Mouse (Mus musculus) liver, embryonic 14.5 days (tissue): ENCODE data around the gene Gnb4. TPM values are rescaled to one million over a fixed set of nuclear protein-coding genes. Genes with fewer than 3 reads are reported as not detected.

Source experiments
- ATAC-seq: fragments of 200-750 bp; cut with Nextera tagmentation; 2 replicates; pipeline ENCODE4 v1.8.0; 2017; ENCODE audit warnings: moderate number of reproducible peaks, mild to moderate bottlenecking, moderate library complexity; ENCODE audit not compliant: insufficient read depth
- DNase-seq, 3 experiments: peaks; one replicate each; pipeline ENCODE4 v3.0.0-alpha.2; 2012 to 2013; ENCODE audit warnings: low read depth in 3 of 3, low spot score in 3 of 3
- H3K27ac ChIP-seq: fragments of 300-500 bp; sonication (generic); 2 replicates; pipeline ENCODE4 v1.5.1; 2014; ENCODE audit warnings: moderate library complexity, mild to moderate bottlenecking, control low read depth, inconsistent platforms
- H3K27me3 ChIP-seq: fragments of 300-500 bp; sonication (generic); 2 replicates; pipeline ENCODE4 v1.6.1; 2014; ENCODE audit warnings: mild to moderate bottlenecking, low read length, moderate library complexity; ENCODE audit not compliant: control insufficient read depth, insufficient read depth
- H3K36me3 ChIP-seq: fragments of 300-500 bp; sonication (generic); replicated peaks from 2 replicates; pipeline ENCODE4 v1.6.1; 2014; ENCODE audit warnings: low read depth; ENCODE audit not compliant: control insufficient read depth, insufficient read depth
- H3K4me1 ChIP-seq, 2 experiments: fragments of 200-500 bp in 1 of 2; fragments of 300-500 bp in 1 of 2; sonication (generic) in 1 of 2; replicated peaks; 2 replicates each; pipeline ENCODE4 v1.6.1; 2012 to 2014; ENCODE audit warnings: antibody characterized with exemption in 1 of 2, inconsistent platforms in 1 of 2, low read length in 1 of 2; ENCODE audit not compliant: control insufficient read depth in 2 of 2, insufficient read depth in 2 of 2
- H3K4me2 ChIP-seq: fragments of 300-500 bp; sonication (generic); 2 replicates; pipeline ENCODE4 v1.6.1; 2014; ENCODE audit warnings: low read depth, mild to moderate bottlenecking, control low read depth, moderate library complexity
- H3K4me3 ChIP-seq, 2 experiments: fragments of 200-500 bp in 1 of 2; fragments of 300-500 bp in 1 of 2; sonication (generic) in 1 of 2; 2 replicates each; pipeline ENCODE4 v1.5.1; 2012 to 2014; ENCODE audit warnings: low read depth in 2 of 2, low read length in 2 of 2, mild to moderate bottlenecking in 2 of 2, control low read depth in 1 of 2, inconsistent platforms in 1 of 2, moderate library complexity in 1 of 2; ENCODE audit not compliant: insufficient read depth in 1 of 2
- H3K9ac ChIP-seq: fragments of 300-500 bp; sonication (generic); replicated peaks from 2 replicates; pipeline ENCODE4 v1.6.1; 2014; ENCODE audit warnings: mild to moderate bottlenecking, control low read depth, moderate library complexity
- H3K9me3 ChIP-seq: fragments of 300-500 bp; sonication (generic); 2 replicates; pipeline ENCODE4 v1.6.1; 2016; ENCODE audit warnings: low read length, mixed read lengths; ENCODE audit not compliant: control insufficient read depth
- CTCF ChIP-seq: IDR thresholded peaks from 2 replicates; pipeline ENCODE4 v1.5.1; 2016; ENCODE audit warnings: antibody characterized with exemption, low read depth, control low read depth
- EP300 ChIP-seq: IDR thresholded peaks from 2 replicates; pipeline ENCODE4 v1.6.1; 2016; ENCODE audit warnings: antibody characterized with exemption, low read depth
- WGBS: fragments of 180-500 bp; shearing (Covaris S2); extraction: QIAGEN DNeasy Blood & Tissue Kit; methylation state at CpG from one replicate; pipeline ENCODE4 v1.1.7; 2014; ENCODE audit not compliant: insufficient replicate concordance; 5-methylcytosine and 5-hydroxymethylcytosine counted together
- polyA plus RNA-seq, 2 experiments: library from polyadenylated mRNA; depleted of rRNA in 1 of 2; stranded (reverse) in 1 of 2; unstranded in 1 of 2; fragments of >200 nt; fragmentation: Nextera tagmentation in 1 of 2; extraction: Ambion mirVana in 1 of 2; gene quantifications; 2 replicates each; pipeline versions ENCODE4 v1.2.1 to v1.2.3; 2012 to 2014

The Gnb4 gene
- polyA plus RNA-seq, 2 experiments: 4.1 to 6.9 TPM

DNA sequence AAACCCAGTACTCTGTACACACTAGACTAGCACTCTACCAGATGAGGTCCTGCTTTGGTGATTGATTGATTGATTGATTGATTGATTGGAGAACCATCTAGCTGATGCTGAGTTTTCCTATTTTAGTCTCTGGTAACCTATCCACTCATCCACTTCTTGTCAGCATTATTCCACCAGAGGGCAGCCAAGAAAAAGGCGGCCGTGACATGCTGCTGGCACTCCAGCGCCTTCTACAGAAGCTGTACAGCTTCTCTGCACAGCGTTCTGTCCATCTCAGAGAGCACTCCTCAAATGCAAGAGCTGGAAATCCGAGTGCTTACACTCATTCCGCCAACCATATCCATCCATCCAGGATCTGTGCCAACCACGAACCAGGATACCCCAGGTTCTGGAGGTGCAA is 5.8 kb downstream of the Gnb4 start:
- no peaks in the 10 kb centered on the region for H3K9me3 ChIP-seq
- no peaks in the 10 kb centered on the region for H3K36me3 ChIP-seq
- H3K4me2 ChIP-seq: no peak overlapping the region
- DNase-seq (no peak), ATAC-seq (no peak)
- H3K27me3 ChIP-seq: no peaks in the 10 kb centered on the region
- no peak overlapping the region for H3K9ac ChIP-seq
- H3K4me3 ChIP-seq: no peak overlapping the region
- 0 out of 4 replicates have a peak, but pooled peaks cover 0 to 2% of the 10 kb centered on the region in 2 experiments for H3K4me1 ChIP-seq
- TF ChIP-seq EP300 (no peak), CTCF (peak; percentile 60)
- no peak overlapping the region for H3K27ac ChIP-seq
- WGBS: 27% methylated on average over 7 of the region's 7 CpGs

DNA sequence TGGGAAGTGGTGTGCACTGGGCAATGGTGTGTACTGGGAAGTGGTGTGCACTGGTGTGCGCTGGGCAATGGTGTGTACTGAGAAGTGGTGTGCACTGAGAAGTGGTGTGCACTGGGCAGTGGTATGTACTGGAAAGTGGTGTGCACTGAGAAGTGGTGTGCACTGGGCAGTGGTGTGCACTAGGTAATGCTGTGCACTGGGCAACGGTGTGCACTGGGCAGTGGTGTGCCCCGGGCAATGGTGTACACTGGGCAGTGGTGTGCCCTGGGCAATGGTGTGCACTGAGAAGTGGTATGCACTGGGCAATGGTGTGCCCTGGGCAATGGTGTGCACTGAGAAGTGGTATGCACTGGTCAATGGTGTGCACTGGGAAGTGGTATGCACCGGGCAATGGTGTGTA is 7.2 kb downstream of the Gnb4 start:
- no peak overlapping the region for H3K9ac ChIP-seq
- no peak for DNase-seq
- no peaks in the 10 kb centered on the region for H3K9me3 ChIP-seq
- H3K4me2 ChIP-seq: no peak overlapping the region
- 80% methylated on average over 4 of the region's 4 CpGs for WGBS
- no peaks in the 10 kb centered on the region for H3K27me3 ChIP-seq
- TF ChIP-seq EP300: no peak
- TF ChIP-seq CTCF: no peak
- H3K4me1 ChIP-seq: 0 out of 4 replicates have a peak, but pooled peaks cover 0 to 2% of the 10 kb centered on the region in 2 experiments
- H3K4me3 ChIP-seq: no peak overlapping the region
- no peak overlapping the region for H3K27ac ChIP-seq
- no peak for ATAC-seq
- H3K36me3 ChIP-seq: no peaks in the 10 kb centered on the region

DNA sequence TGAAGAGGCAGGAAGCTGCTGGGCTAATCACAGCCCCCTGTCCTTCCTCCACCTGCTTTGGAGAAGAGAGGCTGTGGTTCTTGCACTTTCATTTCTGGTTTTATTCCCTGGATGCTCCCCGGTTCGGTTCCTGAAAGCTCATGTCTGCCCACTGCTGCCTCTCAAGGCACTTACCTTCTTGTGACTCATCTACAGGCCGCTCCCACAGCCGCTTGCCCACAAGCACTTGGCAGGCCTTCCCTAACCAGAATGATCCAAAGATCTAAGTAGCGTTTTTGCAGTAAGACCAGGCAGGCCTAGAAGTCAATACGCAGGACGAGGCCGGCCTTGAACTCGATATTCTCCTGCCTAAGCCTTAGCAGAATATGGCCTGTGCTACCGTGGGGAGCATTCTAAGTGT is 15.3 kb downstream of the Gnb4 start:
- ATAC-seq (no peak), DNase-seq (no peak)
- H3K27me3 ChIP-seq: no peaks in the 10 kb centered on the region
- WGBS: 76% methylated on average over 10 of the region's 10 CpGs
- H3K27ac ChIP-seq: no peak overlapping the region
- H3K4me3 ChIP-seq: no peak overlapping the region
- H3K9me3 ChIP-seq: no peaks in the 10 kb centered on the region
- no peaks in the 10 kb centered on the region for H3K36me3 ChIP-seq
- TF ChIP-seq CTCF (no peak), EP300 (no peak)
- H3K4me2 ChIP-seq: no peak overlapping the region
- no peak overlapping the region for H3K9ac ChIP-seq
- peaks cover 0 to 4% of the 10 kb centered on the region in 2 experiments; a peak in 1 of 4 replicates for H3K4me1 ChIP-seq

DNA sequence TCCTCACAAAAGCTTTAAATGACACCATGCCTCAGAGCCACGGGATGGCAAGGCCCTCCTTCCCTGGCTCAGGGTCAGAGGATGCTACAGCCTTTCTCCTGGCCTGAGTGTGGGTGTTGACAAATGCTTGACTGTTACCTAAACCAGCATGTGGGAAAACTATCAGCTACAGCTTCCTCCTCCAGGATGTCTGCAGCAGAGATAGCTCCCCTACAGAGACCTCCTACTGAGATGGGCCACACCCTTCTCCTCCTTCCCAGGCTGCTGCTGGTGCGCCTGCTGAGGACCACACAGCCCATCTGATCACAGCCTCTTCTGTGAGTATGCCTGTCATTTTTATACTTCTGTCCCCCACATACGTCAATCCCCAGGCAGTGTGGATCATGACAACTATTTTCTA is 17.1 kb downstream of the Gnb4 start:
- Histone ChIP-seq H3K4me3 (no peak overlapping the region), H3K27me3 (no peaks in the 10 kb centered on the region), H3K36me3 (no peaks in the 10 kb centered on the region), H3K9ac (no peak overlapping the region), H3K4me2 (no peak overlapping the region), H3K9me3 (no peaks in the 10 kb centered on the region), H3K27ac (no peak overlapping the region), H3K4me1 (peaks cover 0 to 4% of the 10 kb centered on the region in 2 experiments; a peak in 1 of 4 replicates)
- ATAC-seq (no peak), DNase-seq (no peak)
- 16% methylated on average over 3 of the region's 3 CpGs for WGBS
- TF ChIP-seq CTCF (no peak), EP300 (no peak)

DNA sequence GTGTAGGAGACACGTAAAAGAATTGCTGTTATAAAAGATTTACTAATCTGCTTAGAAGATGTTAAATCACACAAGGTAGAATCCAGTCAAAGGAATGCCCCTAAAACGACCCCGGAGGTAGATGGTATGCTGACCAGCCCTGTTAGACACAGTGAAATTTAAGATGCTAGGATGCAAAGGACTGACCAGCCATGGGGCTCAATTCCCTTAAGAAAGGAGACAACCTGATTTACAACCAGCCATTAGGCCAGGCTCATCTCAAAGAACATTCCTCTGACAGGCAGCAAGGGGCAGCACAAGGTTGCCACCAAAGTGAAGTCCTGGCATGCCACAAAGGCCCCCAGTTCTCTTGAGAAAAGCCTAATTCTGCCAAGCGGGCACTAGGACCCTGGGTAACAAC is 21.3 kb downstream of the Gnb4 start:
- TF ChIP-seq EP300 (no peak), CTCF (no peak)

More for the DNA sequence above, 21.3 kb downstream of the Gnb4 start:
- Histone ChIP-seq H3K9me3 (no peaks in the 10 kb centered on the region), H3K9ac (no peak overlapping the region), H3K27ac (no peak overlapping the region), H3K36me3 (no peaks in the 10 kb centered on the region), H3K4me2 (no peak overlapping the region), H3K4me1 (peaks cover 0 to 4% of the 10 kb centered on the region in 2 experiments; a peak in 1 of 4 replicates), H3K4me3 (no peak overlapping the region), H3K27me3 (no peaks in the 10 kb centered on the region)
- 69% methylated on average over 4 of the region's 4 CpGs for WGBS
- DNase-seq (no peak), ATAC-seq (no peak)
